Mouse (Mus musculus) midbrain, embryonic 13.5 days (tissue): Measurements from ENCODE around the gene D17Wsu92e. TPM values are rescaled to one million over a fixed set of nuclear protein-coding genes. Genes with fewer than 3 reads are reported as not detected.
A peak's percentile ranks its signal among the peaks of the same experiment; 100 is the strongest.

Experiments used
- ATAC-seq: fragments of 200-750 bp; cut with Nextera tagmentation; 2 replicates; pipeline ENCODE4 v1.8.0; 2017; ENCODE audit warnings: mild to moderate bottlenecking, moderate TSS enrichment, moderate library complexity
- H3K27ac ChIP-seq: fragments of 300-500 bp; sonication (generic); 2 replicates; pipeline ENCODE4 v1.5.1; 2015; ENCODE audit warnings: inconsistent platforms, mild to moderate bottlenecking, moderate library complexity
- H3K27me3 ChIP-seq: fragments of 300-500 bp; sonication (generic); 2 replicates; pipeline ENCODE4 v1.6.1; 2015; ENCODE audit warnings: mild to moderate bottlenecking, inconsistent platforms
- H3K36me3 ChIP-seq: fragments of 300-500 bp; sonication (generic); 2 replicates; pipeline ENCODE4 v1.6.1; 2015; ENCODE audit warnings: mild to moderate bottlenecking, inconsistent platforms
- H3K4me1 ChIP-seq: fragments of 300-500 bp; sonication (generic); replicated peaks from 2 replicates; pipeline ENCODE4 v1.6.1; 2015; ENCODE audit warnings: inconsistent platforms
- H3K4me2 ChIP-seq: fragments of 300-500 bp; sonication (generic); replicated peaks from 2 replicates; pipeline ENCODE4 v1.6.1; 2015; ENCODE audit warnings: moderate library complexity, mild to moderate bottlenecking, inconsistent platforms
- H3K4me3 ChIP-seq: fragments of 300-500 bp; sonication (generic); replicated peaks from 2 replicates; pipeline ENCODE4 v1.5.1; 2015; ENCODE audit warnings: mild to moderate bottlenecking, inconsistent platforms
- H3K9ac ChIP-seq: fragments of 300-500 bp; sonication (generic); replicated peaks from 2 replicates; pipeline ENCODE4 v1.6.1; 2015; ENCODE audit warnings: mild to moderate bottlenecking, inconsistent platforms
- H3K9me3 ChIP-seq: fragments of 300-500 bp; sonication (generic); 2 replicates; pipeline ENCODE4 v1.6.1; 2016; ENCODE audit warnings: mild to moderate bottlenecking, inconsistent platforms
- WGBS: fragments of 180-500 bp; shearing (Covaris S2); methylation state at CpG from one replicate; pipeline ENCODE4 v1.1.7; 2015; 5-methylcytosine and 5-hydroxymethylcytosine counted together
- polyA plus RNA-seq: library from polyadenylated mRNA; unstranded; fragments of >200 nt; fragmentation: Nextera tagmentation; extraction: Ambion mirVana; gene quantifications from 2 replicates; pipeline ENCODE4 v1.2.1, GENCODE M21; 2015

D17Wsu92e gene
- polyA plus RNA-seq, 1 experiment from 2014 or later: 9.7 TPM

- 0 out of 2 replicates have a peak overlapping the region, but pooled peaks have one; percentile 4 for H3K4me3 ChIP-seq
- no peaks in the 10 kb centered on the region for H3K9me3 ChIP-seq
- peak overlapping the region; percentile 55 for H3K9ac ChIP-seq
- H3K36me3 ChIP-seq: no peaks in the 10 kb centered on the region
- H3K27ac ChIP-seq: peak overlapping the region; percentile 94
- WGBS: 18% methylated on average over 11 of the region's 11 CpGs
- ATAC-seq: peak; percentile 66
- no peaks in the 10 kb centered on the region for H3K27me3 ChIP-seq
- peak overlapping the region; percentile 49 for H3K4me2 ChIP-seq
- H3K4me1 ChIP-seq: peaks cover 42% of the 10 kb centered on the region
Observed at GRCm38 (mm10) chr17:27797341-27797872, 23.0 kb downstream of the D17Wsu92e start.

- Histone ChIP-seq H3K4me2 (peak overlapping the region; percentile 49), H3K9ac (peak overlapping the region; percentile 55; the same call in 1 of the 2 replicates), H3K27me3 (no peaks in the 10 kb centered on the region), H3K36me3 (no peaks in the 10 kb centered on the region), H3K4me3 (no peak overlapping the region), H3K4me1 (peaks cover 42% of the 10 kb centered on the region), H3K27ac (peak overlapping the region; percentile 94), H3K9me3 (no peaks in the 10 kb centered on the region)
- peak; percentile 91 for ATAC-seq
- WGBS: 31% methylated on average over 6 of the region's 6 CpGs
Observed at GRCm38 (mm10) chr17:27796780-27797179, 23.7 kb downstream of the D17Wsu92e start.

GRCm38 (mm10) chr17:27793144-27793543 is 27.3 kb downstream of the D17Wsu92e start:
- no peak overlapping the region for H3K4me2 ChIP-seq
- WGBS: 89% methylated on average over 6 of the region's 6 CpGs
- H3K27me3 ChIP-seq: no peaks in the 10 kb centered on the region
- no peak for ATAC-seq
- H3K4me1 ChIP-seq: peaks cover 24% of the 10 kb centered on the region
- no peak overlapping the region for H3K27ac ChIP-seq
- no peaks in the 10 kb centered on the region for H3K9me3 ChIP-seq
- no peak overlapping the region for H3K4me3 ChIP-seq
- 0 out of 2 replicates have a peak, but pooled peaks cover 3% of the 10 kb centered on the region for H3K36me3 ChIP-seq
- no peak overlapping the region for H3K9ac ChIP-seq

GRCm38 (mm10) chr17:27792516-27792915 is 27.9 kb downstream of the D17Wsu92e start:
- 92% methylated on average over 4 of the region's 4 CpGs for WGBS
- H3K27ac ChIP-seq: no peak overlapping the region
- H3K27me3 ChIP-seq: no peaks in the 10 kb centered on the region
- no peak overlapping the region for H3K4me2 ChIP-seq
- H3K4me1 ChIP-seq: peaks cover 17% of the 10 kb centered on the region
- H3K9me3 ChIP-seq: no peaks in the 10 kb centered on the region
- 0 out of 2 replicates have a peak, but pooled peaks cover 3% of the 10 kb centered on the region for H3K36me3 ChIP-seq
- ATAC-seq: no peak
- H3K9ac ChIP-seq: no peak overlapping the region
- H3K4me3 ChIP-seq: no peak overlapping the region

GRCm38 (mm10) chr17:27791556-27791955 is 28.9 kb downstream of the D17Wsu92e start:
- no peak for ATAC-seq
- no peaks in the 10 kb centered on the region for H3K9me3 ChIP-seq

DNA sequence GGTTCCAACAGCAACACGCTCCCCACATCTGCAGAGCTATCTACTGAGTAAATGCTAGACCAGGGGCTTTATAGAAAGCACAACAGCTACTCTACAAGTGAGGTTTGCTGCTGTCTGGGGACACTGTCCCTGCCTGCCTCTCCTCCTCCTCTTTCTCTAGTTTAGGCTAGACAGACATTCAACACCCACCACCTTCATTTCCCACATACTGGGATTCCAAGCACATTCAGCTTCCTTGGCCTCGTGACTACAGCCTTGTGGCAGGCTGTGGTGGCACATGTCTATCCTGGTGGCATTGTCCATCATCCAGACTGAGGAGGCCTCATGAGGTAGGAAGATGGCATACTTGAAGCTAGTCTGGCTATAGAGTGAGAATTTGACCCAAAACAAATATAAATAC is 29.5 kb downstream of the D17Wsu92e start:
- H3K9ac ChIP-seq: no peak overlapping the region
- no peak overlapping the region for H3K27ac ChIP-seq
- peaks cover 2% of the 10 kb centered on the region for H3K4me1 ChIP-seq
- H3K36me3 ChIP-seq: peaks cover 4% of the 10 kb centered on the region
- H3K4me3 ChIP-seq: no peak overlapping the region
- ATAC-seq: no peak
- 92% methylated on average over 2 of the region's 2 CpGs for WGBS
- H3K9me3 ChIP-seq: no peaks in the 10 kb centered on the region
- no peaks in the 10 kb centered on the region for H3K27me3 ChIP-seq
- H3K4me2 ChIP-seq: no peak overlapping the region

More at GRCm38 (mm10) chr17:27791556-27791955, 28.9 kb downstream of the D17Wsu92e start:
- no peaks in the 10 kb centered on the region for H3K27me3 ChIP-seq
- WGBS: 90% methylated on average over 2 of the region's 2 CpGs
- H3K9ac ChIP-seq: no peak overlapping the region
- no peak overlapping the region for H3K4me3 ChIP-seq
- no peak overlapping the region for H3K4me2 ChIP-seq
- H3K4me1 ChIP-seq: peaks cover 8% of the 10 kb centered on the region
- H3K36me3 ChIP-seq: 0 out of 2 replicates have a peak, but pooled peaks cover 3% of the 10 kb centered on the region
- no peak overlapping the region for H3K27ac ChIP-seq

- no peak for ATAC-seq
- no peaks in the 10 kb centered on the region for H3K9me3 ChIP-seq
- H3K4me3 ChIP-seq: no peak overlapping the region
- no peaks in the 10 kb centered on the region for H3K4me1 ChIP-seq
- 95% methylated on average over 5 of the region's 5 CpGs for WGBS
- no peaks in the 10 kb centered on the region for H3K27me3 ChIP-seq
- peaks cover 13% of the 10 kb centered on the region for H3K36me3 ChIP-seq
- H3K27ac ChIP-seq: no peak overlapping the region
- H3K4me2 ChIP-seq: no peak overlapping the region
- H3K9ac ChIP-seq: no peak overlapping the region
Observed at GRCm38 (mm10) chr17:27790015-27790414, 30.4 kb downstream of the D17Wsu92e start.

- Histone ChIP-seq H3K9me3 (no peaks in the 10 kb centered on the region), H3K4me2 (no peak overlapping the region), H3K27ac (0 out of 2 replicates have a peak overlapping the region, but pooled peaks have one; percentile 25), H3K27me3 (no peaks in the 10 kb centered on the region), H3K4me3 (no peak overlapping the region), H3K4me1 (no peaks in the 10 kb centered on the region), H3K36me3 (peaks cover 27% of the 10 kb centered on the region), H3K9ac (no peak overlapping the region)
- 89% methylated on average over 6 of the region's 6 CpGs for WGBS
- ATAC-seq: no peak
Observed at GRCm38 (mm10) chr17:27788456-27789172, 31.8 kb downstream of the D17Wsu92e start.

- WGBS: 81% methylated on average over 4 of the region's 4 CpGs
- H3K36me3 ChIP-seq: peaks cover 28% of the 10 kb centered on the region
Observed at GRCm38 (mm10) chr17:27783567-27783966, 36.9 kb downstream of the D17Wsu92e start.

DNA sequence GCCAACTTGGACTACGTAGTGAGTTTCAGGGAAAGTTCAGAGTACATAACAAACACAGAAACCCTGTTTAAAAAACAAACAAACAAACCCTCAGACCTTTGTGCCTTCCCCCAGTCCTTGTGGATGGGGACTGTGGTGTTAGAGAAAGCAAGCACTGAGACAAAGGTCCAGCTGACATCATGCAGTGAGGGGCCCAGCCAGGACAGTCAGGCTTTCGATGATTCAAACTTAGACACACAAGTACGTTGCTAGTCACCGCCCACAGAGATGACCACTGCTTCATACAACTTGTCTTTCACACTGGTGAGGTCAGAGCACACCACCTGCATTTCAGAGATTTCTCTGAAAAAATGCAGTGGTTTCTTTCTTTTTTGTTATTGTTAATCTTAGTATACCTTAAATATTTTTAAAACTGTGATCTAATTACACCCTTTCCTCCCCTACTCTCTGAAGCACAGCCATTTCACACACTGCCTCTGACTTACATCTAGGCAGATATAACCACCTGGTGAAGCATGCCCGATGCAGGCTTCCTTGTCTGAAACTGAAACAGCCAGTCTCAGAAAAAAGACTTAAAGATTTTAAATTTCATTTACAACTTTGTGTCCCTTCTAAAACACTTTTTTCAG is 39.3 kb downstream of the D17Wsu92e start:
- ATAC-seq: no peak
- WGBS: 77% methylated on average over 5 of the region's 5 CpGs
- Histone ChIP-seq H3K4me2 (no peak overlapping the region), H3K4me1 (no peaks in the 10 kb centered on the region), H3K4me3 (no peak overlapping the region), H3K9ac (no peak overlapping the region), H3K27ac (no peak overlapping the region), H3K27me3 (no peaks in the 10 kb centered on the region), H3K36me3 (peaks cover 33% of the 10 kb centered on the region), H3K9me3 (no peaks in the 10 kb centered on the region)

More at GRCm38 (mm10) chr17:27783567-27783966, 36.9 kb downstream of the D17Wsu92e start:
- no peaks in the 10 kb centered on the region for H3K27me3 ChIP-seq
- no peak for ATAC-seq
- no peak overlapping the region for H3K27ac ChIP-seq
- no peak overlapping the region for H3K4me2 ChIP-seq
- no peaks in the 10 kb centered on the region for H3K9me3 ChIP-seq
- H3K4me1 ChIP-seq: no peaks in the 10 kb centered on the region
- H3K4me3 ChIP-seq: no peak overlapping the region
- no peak overlapping the region for H3K9ac ChIP-seq

DNA sequence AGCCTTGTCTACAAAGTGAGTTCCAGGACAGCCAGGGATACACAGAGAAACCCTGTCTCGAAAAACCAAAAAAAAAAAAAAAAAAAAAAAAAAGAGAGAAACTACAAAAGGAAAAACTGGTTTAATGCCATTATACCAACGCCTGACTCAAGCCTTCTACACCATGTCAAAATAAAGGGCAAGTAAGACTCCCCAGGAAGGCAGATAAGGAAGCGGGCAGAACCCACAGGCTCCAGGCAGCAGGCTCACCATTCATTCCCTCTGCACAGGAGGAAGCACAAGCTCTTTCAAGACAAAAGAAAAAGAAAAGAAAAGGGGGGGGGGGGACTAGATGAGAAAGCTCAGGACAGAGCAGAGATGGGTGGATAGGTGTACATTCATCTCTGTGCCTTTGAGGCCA is 40.7 kb downstream of the D17Wsu92e start:
- ATAC-seq: no peak
- Histone ChIP-seq H3K27me3 (no peaks in the 10 kb centered on the region), H3K9ac (no peak overlapping the region), H3K4me3 (no peak overlapping the region), H3K9me3 (no peaks in the 10 kb centered on the region), H3K4me1 (no peaks in the 10 kb centered on the region), H3K36me3 (peaks cover 22% of the 10 kb centered on the region), H3K4me2 (no peak overlapping the region), H3K27ac (no peak overlapping the region)
- 60% methylated on average over 3 of the region's 3 CpGs for WGBS

GRCm38 (mm10) chr17:27778671-27779355 is 41.6 kb downstream of the D17Wsu92e start:
- no peak for ATAC-seq

More at GRCm38 (mm10) chr17:27778671-27779355, 41.6 kb downstream of the D17Wsu92e start:
- Histone ChIP-seq H3K9me3 (no peaks in the 10 kb centered on the region), H3K4me1 (no peaks in the 10 kb centered on the region), H3K27me3 (no peaks in the 10 kb centered on the region), H3K4me2 (no peak overlapping the region), H3K9ac (no peak overlapping the region), H3K4me3 (no peak overlapping the region), H3K36me3 (peaks cover 22% of the 10 kb centered on the region), H3K27ac (no peak overlapping the region)
- WGBS: 95% methylated on average over 9 of the region's 9 CpGs
